Mouse (Mus musculus): Measurements from ENCODE around the gene Gm20388. TPM values are rescaled to one million over a fixed set of nuclear protein-coding genes. Genes with fewer than 3 reads are reported as not detected.
A peak's percentile ranks its signal among the peaks of the same experiment; 100 is the strongest.

The Gm20388 gene
- total and polyA plus RNA-seq, 3 experiments, result 0.02 to 0.05 TPM; not detected in 1

- H3K36me3 ChIP-seq (replicated peaks), result peaks cover 100% of the 10 kb centered on the region
- H3K4me1 ChIP-seq (ENCODE audit: insufficient read depth, low read depth, low read length), result peaks cover 13% of the 10 kb centered on the region
- ATAC-seq (ENCODE audit: extremely low read depth, insufficient number of reproducible peaks, low FRiP score, poor library complexity, severe bottlenecking), result no peak
- TF ChIP-seq POLR2AphosphoS5 (IDR thresholded peaks at IDR 0.05; ENCODE audit: insufficient replicate concordance, low read depth, low read length) (no peak), GATA2 (IDR thresholded peaks at IDR 0.05; ENCODE audit: borderline replicate concordance, low read depth, low read length) (no peak), TAL1 (conservative IDR thresholded peaks at IDR 0.05; ENCODE audit: low read depth, low read length) (no peak), CTCF (IDR thresholded peaks at IDR 0.05; ENCODE audit: low read depth, low read length) (no peak), GATA1 (IDR thresholded peaks at IDR 0.05; ENCODE audit: borderline replicate concordance, low read length) (no peak)
- peaks cover 6% of the 10 kb centered on the region; the same call in 1 of the 2 replicates for H3K9me3 ChIP-seq (replicated peaks)
- no peak for DNase-seq (ENCODE audit: low spot score)
- no peak overlapping the region for H3K4me3 ChIP-seq (ENCODE audit: low read depth, low read length)
- H3K27me3 ChIP-seq (ENCODE audit: insufficient read depth, low read length), result no peaks in the 10 kb centered on the region
These were observed 3594.1 kb downstream of the Gm20388 start for GRCm38 (mm10) chr8:123504591-123505195.

GRCm38 (mm10) chr8:123505267-123505666, 3594.6 kb downstream of the Gm20388 start:
- Histone ChIP-seq H3K4me3 (ENCODE audit: low read depth, low read length) (no peak overlapping the region), H3K9me3 (replicated peaks) (peaks cover 6% of the 10 kb centered on the region; the same call in 1 of the 2 replicates), H3K36me3 (replicated peaks) (peaks cover 100% of the 10 kb centered on the region), H3K4me1 (ENCODE audit: insufficient read depth, low read depth, low read length) (peaks cover 13% of the 10 kb centered on the region), H3K27me3 (ENCODE audit: insufficient read depth, low read length) (no peaks in the 10 kb centered on the region)
- no peak for DNase-seq (ENCODE audit: low spot score)
- TF ChIP-seq TAL1 (conservative IDR thresholded peaks at IDR 0.05; ENCODE audit: low read depth, low read length) (no peak), POLR2AphosphoS5 (IDR thresholded peaks at IDR 0.05; ENCODE audit: insufficient replicate concordance, low read depth, low read length) (no peak), GATA2 (IDR thresholded peaks at IDR 0.05; ENCODE audit: borderline replicate concordance, low read depth, low read length) (no peak), GATA1 (IDR thresholded peaks at IDR 0.05; ENCODE audit: borderline replicate concordance, low read length) (no peak), CTCF (IDR thresholded peaks at IDR 0.05; ENCODE audit: low read depth, low read length) (no peak)
- no peak for ATAC-seq (ENCODE audit: extremely low read depth, insufficient number of reproducible peaks, low FRiP score, poor library complexity, severe bottlenecking)

GRCm38 (mm10) chr8:123505695-123506094, 3595.1 kb downstream of the Gm20388 start:
- Histone ChIP-seq H3K27me3 (ENCODE audit: insufficient read depth, low read length) (no peaks in the 10 kb centered on the region), H3K4me1 (ENCODE audit: insufficient read depth, low read depth, low read length) (peaks cover 13% of the 10 kb centered on the region), H3K36me3 (replicated peaks) (peaks cover 100% of the 10 kb centered on the region), H3K4me3 (ENCODE audit: low read depth, low read length) (no peak overlapping the region), H3K9me3 (replicated peaks) (peaks cover 6% of the 10 kb centered on the region; the same call in 1 of the 2 replicates)
- DNase-seq (ENCODE audit: low spot score) (no peak), ATAC-seq (ENCODE audit: extremely low read depth, insufficient number of reproducible peaks, low FRiP score, poor library complexity, severe bottlenecking) (no peak)
- no peak for TF ChIP-seq GATA1 (IDR thresholded peaks at IDR 0.05; ENCODE audit: borderline replicate concordance, low read length)
- no peak for TF ChIP-seq TAL1 (conservative IDR thresholded peaks at IDR 0.05; ENCODE audit: low read depth, low read length)
- no peak for TF ChIP-seq POLR2AphosphoS5 (IDR thresholded peaks at IDR 0.05; ENCODE audit: insufficient replicate concordance, low read depth, low read length)
- TF ChIP-seq CTCF (IDR thresholded peaks at IDR 0.05; ENCODE audit: low read depth, low read length), result no peak
- TF ChIP-seq GATA2 (IDR thresholded peaks at IDR 0.05; ENCODE audit: borderline replicate concordance, low read depth, low read length), result no peak

- H3K4me3 ChIP-seq (ENCODE audit: low read depth, low read length), result no peak overlapping the region
- H3K36me3 ChIP-seq (replicated peaks), result peaks cover 89% of the 10 kb centered on the region
- no peak for TF ChIP-seq GATA2 (IDR thresholded peaks at IDR 0.05; ENCODE audit: borderline replicate concordance, low read depth, low read length)
- TF ChIP-seq TAL1 (conservative IDR thresholded peaks at IDR 0.05; ENCODE audit: low read depth, low read length), result 0 out of 2 replicates have a peak, but pooled peaks have one; percentile 11
- H3K9me3 ChIP-seq (replicated peaks), result peaks cover 6% of the 10 kb centered on the region; the same call in 1 of the 2 replicates
- H3K4me1 ChIP-seq (ENCODE audit: insufficient read depth, low read depth, low read length), result peaks cover 13% of the 10 kb centered on the region
- ATAC-seq (ENCODE audit: extremely low read depth, insufficient number of reproducible peaks, low FRiP score, poor library complexity, severe bottlenecking), result peak; percentile 42; the same call in 1 of the 2 replicates
- no peaks in the 10 kb centered on the region for H3K27me3 ChIP-seq (ENCODE audit: insufficient read depth, low read length)
- no peak for DNase-seq (ENCODE audit: low spot score)
These were observed 3596.5 kb downstream of the Gm20388 start for GRCm38 (mm10) chr8:123507153-123507552.

- peaks cover 34% of the 10 kb centered on the region for H3K27me3 ChIP-seq (ENCODE audit: insufficient read depth, low read length)
- no peak overlapping the region for H3K4me3 ChIP-seq (ENCODE audit: low read depth, low read length)
- H3K36me3 ChIP-seq (replicated peaks), result peaks cover 53% of the 10 kb centered on the region
- TF ChIP-seq GATA1 (IDR thresholded peaks at IDR 0.05; ENCODE audit: borderline replicate concordance, low read length) (no peak), POLR2AphosphoS5 (IDR thresholded peaks at IDR 0.05; ENCODE audit: insufficient replicate concordance, low read depth, low read length) (no peak), GATA2 (IDR thresholded peaks at IDR 0.05; ENCODE audit: borderline replicate concordance, low read depth, low read length) (no peak), TAL1 (conservative IDR thresholded peaks at IDR 0.05; ENCODE audit: low read depth, low read length) (no peak), CTCF (IDR thresholded peaks at IDR 0.05; ENCODE audit: low read depth, low read length) (no peak)
- H3K9me3 ChIP-seq (replicated peaks), result no peaks in the 10 kb centered on the region
- no peak for ATAC-seq (ENCODE audit: extremely low read depth, insufficient number of reproducible peaks, low FRiP score, poor library complexity, severe bottlenecking)
- H3K4me1 ChIP-seq (ENCODE audit: insufficient read depth, low read depth, low read length), result peaks cover 27% of the 10 kb centered on the region
- no peak for DNase-seq (ENCODE audit: low spot score)
These were observed 3600.2 kb downstream of the Gm20388 start for GRCm38 (mm10) chr8:123510819-123511218.

- ATAC-seq (ENCODE audit: extremely low read depth, insufficient number of reproducible peaks, low FRiP score, poor library complexity, severe bottlenecking), result no peak
- Histone ChIP-seq H3K27me3 (ENCODE audit: insufficient read depth, low read length) (peaks cover 52% of the 10 kb centered on the region), H3K9me3 (replicated peaks) (no peaks in the 10 kb centered on the region), H3K4me1 (ENCODE audit: insufficient read depth, low read depth, low read length) (peaks cover 24% of the 10 kb centered on the region), H3K36me3 (replicated peaks) (peaks cover 20% of the 10 kb centered on the region), H3K4me3 (ENCODE audit: low read depth, low read length) (no peak overlapping the region; the same call in 1 of the 2 replicates)
- DNase-seq (ENCODE audit: low spot score), result no peak
- TF ChIP-seq POLR2AphosphoS5 (IDR thresholded peaks at IDR 0.05; ENCODE audit: insufficient replicate concordance, low read depth, low read length), result no peak
- no peak for TF ChIP-seq CTCF (IDR thresholded peaks at IDR 0.05; ENCODE audit: low read depth, low read length)
- no peak for TF ChIP-seq TAL1 (conservative IDR thresholded peaks at IDR 0.05; ENCODE audit: low read depth, low read length)
- no peak for TF ChIP-seq GATA1 (IDR thresholded peaks at IDR 0.05; ENCODE audit: borderline replicate concordance, low read length)
- TF ChIP-seq GATA2 (IDR thresholded peaks at IDR 0.05; ENCODE audit: borderline replicate concordance, low read depth, low read length), result no peak
These were observed 3603.5 kb downstream of the Gm20388 start for GRCm38 (mm10) chr8:123514136-123514535.

Data from G1E (cell line).